Mouse (Mus musculus): ENCODE results near the gene 1110002E22Rik.

DNA sequence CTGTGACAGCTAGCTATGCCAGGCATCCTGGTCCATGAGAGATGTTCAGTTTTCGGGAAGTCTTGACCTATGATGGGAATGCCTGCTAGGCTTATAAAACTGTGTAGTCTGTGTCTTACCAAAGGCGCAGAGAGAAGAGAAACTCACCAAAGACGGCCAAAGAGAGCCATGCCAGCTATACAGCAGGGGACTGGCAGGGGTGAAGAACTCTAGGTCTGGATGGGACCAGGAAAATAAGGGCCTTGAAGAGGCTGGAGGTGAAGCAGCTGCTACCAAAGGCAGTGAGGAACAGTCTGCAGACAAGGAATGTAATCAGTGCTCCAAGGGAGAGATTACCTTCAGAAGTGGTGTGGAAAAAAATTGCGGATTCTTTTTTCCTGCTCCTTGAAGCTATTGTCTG is 19.0 kb downstream of the 1110002E22Rik start:
- TF ChIP-seq CTCF (IDR thresholded peaks at IDR 0.05 in 2 of 3, conservative IDR thresholded peaks at IDR 0.05 in 1 of 3; ENCODE audit: control insufficient read depth in 1 of 3, insufficient read depth in 1 of 3, low read depth in 2 of 3, low read length in 3 of 3, poor library complexity in 1 of 3, severe bottlenecking in 1 of 3), result no peak
- no peak for TF ChIP-seq KAT2A (conservative IDR thresholded peaks at IDR 0.05; ENCODE audit: low read depth, low read length)
- TF ChIP-seq TBP (IDR thresholded peaks at IDR 0.05; ENCODE audit: low read depth, low read length), result no peak
- TF ChIP-seq EP300 (IDR thresholded peaks at IDR 0.05; ENCODE audit: low read depth in 1 of 2, low read length in 2 of 2), result no peak
- TF ChIP-seq MYB (IDR thresholded peaks at IDR 0.05; ENCODE audit: low read depth, low read length), result no peak
- TF ChIP-seq MEF2A (IDR thresholded peaks at IDR 0.05; ENCODE audit: extremely low read depth, insufficient replicate concordance, low read depth, low read length, poor library complexity, severe bottlenecking), result no peak
- no peak for TF ChIP-seq USF1 (IDR thresholded peaks at IDR 0.05; ENCODE audit: low read depth, low read length)
- TF ChIP-seq POLR2A (IDR thresholded peaks at IDR 0.05; ENCODE audit: control insufficient read depth in 1 of 2, insufficient read depth in 1 of 2, low read depth in 1 of 2, low read length in 2 of 2, poor library complexity in 1 of 2), result no peak
- TF ChIP-seq MXI1 (IDR thresholded peaks at IDR 0.05; ENCODE audit: low read depth, low read length), result no peak

All from MEL (cell line).